In the genomic region with DNA sequence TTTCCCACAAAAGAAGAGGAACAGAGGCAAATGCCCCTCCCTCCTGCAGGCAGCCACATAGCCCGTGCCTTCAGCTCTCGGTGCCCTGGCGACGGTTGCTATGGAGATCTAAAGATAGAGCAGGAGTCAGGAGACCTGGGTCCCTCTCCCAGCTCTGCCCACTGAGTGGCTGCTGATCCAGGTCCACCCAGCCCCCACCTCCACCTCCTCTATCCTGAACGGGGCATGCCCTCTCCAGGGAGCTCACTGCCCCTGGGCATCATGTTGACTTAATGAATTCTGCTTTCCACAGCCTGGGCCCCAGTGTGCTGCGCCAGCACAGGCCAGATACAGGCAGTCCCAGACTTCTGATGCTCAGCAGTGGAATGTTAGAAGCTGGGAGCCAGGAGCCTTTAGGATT, we compare ENCODE assay signal across 8 mouse cellular contexts. TPM values are rescaled to one million over a fixed set of nuclear protein-coding genes. Genes with fewer than 3 reads are reported as not detected.
DNase-seq lines count a peak whose midpoint lies in the region; ATAC-seq and TF ChIP-seq lines count a peak whose summit lies in the region.
"Had no signal": no experiment of that assay in that cellular context is flagged by ENCODE, and none has a peak within 500 bp of the region (broad histone marks: within the 10 kb centered on the region; RNA-seq: fewer than 3 reads in every experiment).

No protein-coding gene starts in this region.

- H3K4me1 ChIP-seq in hindbrain, embryonic 11.5 days (replicated peaks; ENCODE audit: control insufficient read depth, insufficient read depth, low read length), result peaks cover 11% of the 10 kb centered on the region
- peaks cover 26% of the 10 kb centered on the region for H3K4me1 ChIP-seq in midbrain, embryonic 11.5 days (ENCODE audit: control insufficient read depth, insufficient read depth, low read length)
- no peaks in the 10 kb centered on the region for H3K4me1 ChIP-seq in stomach, postnatal 0 days (replicated peaks; ENCODE audit: control insufficient read depth, insufficient read depth)

- H3K4me2 ChIP-seq in hindbrain, embryonic 11.5 days (replicated peaks; ENCODE audit: low read depth, low read length), result no peak overlapping the region
- no peak overlapping the region; the same call in 1 of the 2 replicates for H3K4me2 ChIP-seq in midbrain, embryonic 11.5 days
- H3K4me2 ChIP-seq in stomach, postnatal 0 days (replicated peaks; ENCODE audit: low read depth), result no peak overlapping the region

- no peak for TF ChIP-seq CTCF in stomach, postnatal 0 days (IDR thresholded peaks at IDR 0.05; ENCODE audit: low read depth)

- H3K9me3 ChIP-seq in hindbrain, embryonic 11.5 days (ENCODE audit: control insufficient read depth, low read length), result no peaks in the 10 kb centered on the region
- no peaks in the 10 kb centered on the region for H3K9me3 ChIP-seq in midbrain, embryonic 11.5 days (ENCODE audit: control insufficient read depth, low read length)
- H3K9me3 ChIP-seq in stomach, postnatal 0 days (ENCODE audit: control insufficient read depth, low read length), result no peaks in the 10 kb centered on the region

- no peak for TF ChIP-seq EP300 in stomach, postnatal 0 days (optimal IDR thresholded peaks at IDR 0.05)

- no peaks in the 10 kb centered on the region for H3K36me3 ChIP-seq in hindbrain, embryonic 11.5 days (ENCODE audit: control insufficient read depth, insufficient read depth, low read length)
- H3K36me3 ChIP-seq in midbrain, embryonic 11.5 days (ENCODE audit: control insufficient read depth, insufficient read depth, low read length), result no peaks in the 10 kb centered on the region
- H3K36me3 ChIP-seq in stomach, postnatal 0 days (ENCODE audit: control insufficient read depth, insufficient read depth, low read length), result no peaks in the 10 kb centered on the region

- peak; percentile 68 for DNase-seq in adrenal gland, postnatal 10 days
- DNase-seq in embryo, embryonic 11.5 days (ENCODE audit: low read depth, low spot score), result peak; percentile 41
- peak; percentile 86 for DNase-seq in hindbrain, embryonic 11.5 days (ENCODE audit: low spot score)
- DNase-seq in layer of hippocampus, adult 8-10 months (ENCODE audit: low spot score in 2 of 2), result peak; percentile 75 to 85
- DNase-seq in midbrain, embryonic 11.5 days (ENCODE audit: low spot score, missing footprints), result peak; percentile 96
- no peak for DNase-seq in stomach, postnatal 0 days (ENCODE audit: low spot score)
- DNase-seq in gastrocnemius, postnatal 36 days, result no peak

- peak overlapping the region; percentile 92 for H3K27ac ChIP-seq in hindbrain, embryonic 11.5 days (ENCODE audit: low read depth, low read length)
- peak overlapping the region; percentile 81 for H3K27ac ChIP-seq in midbrain, embryonic 11.5 days (ENCODE audit: low read depth, low read length)
- no peak overlapping the region for H3K27ac ChIP-seq in stomach, postnatal 0 days (replicated peaks)
- H3K27ac ChIP-seq: liver, embryonic 14.5 days had no signal

- H3K4me3 ChIP-seq in hindbrain, embryonic 11.5 days (ENCODE audit: low read depth, low read length), result no peak overlapping the region
- no peak overlapping the region for H3K4me3 ChIP-seq in midbrain, embryonic 11.5 days (ENCODE audit: low read depth, low read length)
- H3K4me3 ChIP-seq in stomach, postnatal 0 days (ENCODE audit: low read depth, low read length), result no peak overlapping the region

- intact Hi-C loops in gastrocnemius, postnatal 36 days (cut with DNase I), result no loop called here

- WGBS in hindbrain, embryonic 11.5 days, result 12% methylated on average over 6 of the region's 6 CpGs
- WGBS in midbrain, embryonic 11.5 days, result 4% methylated on average over 6 of the region's 6 CpGs
- 23% methylated on average over 6 of the region's 6 CpGs for WGBS in stomach, postnatal 0 days

- no peak overlapping the region for H3K9ac ChIP-seq in hindbrain, embryonic 11.5 days (ENCODE audit: low read depth, low read length)
- no peak overlapping the region; the same call in 1 of the 2 replicates for H3K9ac ChIP-seq in midbrain, embryonic 11.5 days (ENCODE audit: low read length)
- H3K9ac ChIP-seq in stomach, postnatal 0 days (ENCODE audit: low read length), result no peak overlapping the region
- H3K9ac ChIP-seq: liver, embryonic 14.5 days had no signal

- peak; percentile 94 for ATAC-seq in hindbrain, embryonic 11.5 days (ENCODE audit: low FRiP score)
- peak; percentile 94 for ATAC-seq in midbrain, embryonic 11.5 days (ENCODE audit: low FRiP score)
- peak; percentile 40; the same call in 1 of the 2 replicates for ATAC-seq in stomach, postnatal 0 days (ENCODE audit: low FRiP score, low TSS enrichment)

- no peaks in the 10 kb centered on the region for H3K27me3 ChIP-seq in hindbrain, embryonic 11.5 days (ENCODE audit: control insufficient read depth, insufficient read depth, low read length)
- H3K27me3 ChIP-seq in midbrain, embryonic 11.5 days (ENCODE audit: control insufficient read depth, insufficient read depth, low read length), result no peaks in the 10 kb centered on the region
- no peaks in the 10 kb centered on the region for H3K27me3 ChIP-seq in stomach, postnatal 0 days (ENCODE audit: control insufficient read depth, insufficient read depth, low read length)

RNA-seq across cellular contexts. Expression of gene Cdcp2, which starts 11.8 kb away (rescaled TPM):
- under 1 TPM in 1 of 2 experiments, not detected in 1; 0.12 TPM for total RNA-seq in adrenal gland, postnatal 10 days (2021)
- polyA plus RNA-seq in hindbrain, embryonic 11.5 days (2014; fragmentation: Nextera tagmentation; extraction: Ambion mirVana), result 0.13 and 0.20 TPM in 2 replicates
- not detected for total RNA-seq in layer of hippocampus, adult 8-10 months (2022)
- 0.11 and 0.29 TPM in 2 replicates for polyA plus RNA-seq in midbrain, embryonic 11.5 days (2014; fragmentation: Nextera tagmentation; extraction: Ambion mirVana)
- not detected in 2 replicates for polyA plus RNA-seq in stomach, postnatal 0 days (2015; fragmentation: Nextera tagmentation; extraction: Ambion mirVana)
- total RNA-seq in gastrocnemius, postnatal 36 days (2021), result not detected
- polyA plus RNA-seq: liver, embryonic 14.5 days had no signal

RNA-seq across cellular contexts. Expression of gene Cyb5rl, which starts 18.1 kb away (rescaled TPM):
- 10 to 100 TPM; 14.8 to 20.1 TPM for total RNA-seq in adrenal gland, postnatal 10 days (2021)
- polyA plus RNA-seq in hindbrain, embryonic 11.5 days (2014; fragmentation: Nextera tagmentation; extraction: Ambion mirVana), result 2.3 and 5.5 TPM in 2 replicates
- total RNA-seq in layer of hippocampus, adult 8-10 months (2022), result 10 to 100 TPM in 1 of 4 experiments, 1 to 10 TPM in 3; 6.0 to 10.5 (median 7.5) TPM
- 5.6 TPM in 2 replicates for polyA plus RNA-seq in midbrain, embryonic 11.5 days (2014; fragmentation: Nextera tagmentation; extraction: Ambion mirVana)
- 5.6 and 6.2 TPM in 2 replicates for polyA plus RNA-seq in stomach, postnatal 0 days (2015; fragmentation: Nextera tagmentation; extraction: Ambion mirVana)
- 10 to 100 TPM; 15.3 to 17.7 TPM for total RNA-seq in gastrocnemius, postnatal 36 days (2021)

RNA-seq across cellular contexts. Expression of gene Mrpl37, which starts 18.2 kb away (rescaled TPM):
- total RNA-seq in adrenal gland, postnatal 10 days (2021), result 100 to 1,000 TPM in 1 of 2 experiments, 10 to 100 TPM in 1; 99.3 to 119 TPM
- polyA plus RNA-seq in hindbrain, embryonic 11.5 days (2014; fragmentation: Nextera tagmentation; extraction: Ambion mirVana), result 107 and 113 TPM in 2 replicates
- 10 to 100 TPM; 55.4 to 67.1 (median 61.9) TPM for total RNA-seq in layer of hippocampus, adult 8-10 months (2022)
- 106 and 112 TPM in 2 replicates for polyA plus RNA-seq in midbrain, embryonic 11.5 days (2014; fragmentation: Nextera tagmentation; extraction: Ambion mirVana)
- 52.6 and 54.6 TPM in 2 replicates for polyA plus RNA-seq in stomach, postnatal 0 days (2015; fragmentation: Nextera tagmentation; extraction: Ambion mirVana)
- total RNA-seq in gastrocnemius, postnatal 36 days (2021), result 10 to 100 TPM; 89.9 to 90.5 TPM

Comparison
In these comparisons a context has a peak if more than half of its experiments do, and no peak if none do; other contexts are left out.
1. DNase-seq: peak in adrenal gland, postnatal 10 days (single experiment), embryo, embryonic 11.5 days (single experiment), hindbrain, embryonic 11.5 days (single experiment), layer of hippocampus, adult 8-10 months (2 of 2) and midbrain, embryonic 11.5 days (single experiment); none in stomach, postnatal 0 days (single experiment) and gastrocnemius, postnatal 36 days (0 of 2).
2. ATAC-seq: peak in every context shown above with its lines; median percentile 94 in hindbrain, embryonic 11.5 days; 94 in midbrain, embryonic 11.5 days; 40 in stomach, postnatal 0 days.